Mouse (Mus musculus) regulatory T cell (primary cell): ENCODE results near the gene Unc5cl.

Experiments
- in situ Hi-C: fragments of 300-600 bp; cut with MboI, MseI; formaldehyde crosslinking; loops from one replicate; pipeline ENCODE4 v1.15.1; 2025; ENCODE audit warnings: high pct_unique_total_duplicates

Gene Unc5cl

GRCm38 (mm10) chr17:48431054-48431453, 23.6 kb upstream of the Unc5cl start:
- in situ Hi-C loops, result no loop called here

- in situ Hi-C loops, result no loop called here
Observed at GRCm38 (mm10) chr17:48432158-48432980, 22.3 kb upstream of the Unc5cl start, which contains the start of gene Apobec2. Apobec2 (minus strand) TSS chr17:48432930.

GRCm38 (mm10) chr17:48433006-48433655, 21.6 kb upstream of the Unc5cl start:
- in situ Hi-C loops, result no loop called here

- in situ Hi-C loops, result no loop called here
Observed at GRCm38 (mm10) chr17:48433689-48434330, 20.9 kb upstream of the Unc5cl start.

- in situ Hi-C loops, result no loop called here
Observed at GRCm38 (mm10) chr17:48434479-48434878, 20.2 kb upstream of the Unc5cl start.

GRCm38 (mm10) chr17:48436487-48436886, 18.2 kb upstream of the Unc5cl start:
- in situ Hi-C loops, result no loop called here

- in situ Hi-C loops, result no loop called here
Observed at GRCm38 (mm10) chr17:48437421-48437911, 17.2 kb upstream of the Unc5cl start.

DNA sequence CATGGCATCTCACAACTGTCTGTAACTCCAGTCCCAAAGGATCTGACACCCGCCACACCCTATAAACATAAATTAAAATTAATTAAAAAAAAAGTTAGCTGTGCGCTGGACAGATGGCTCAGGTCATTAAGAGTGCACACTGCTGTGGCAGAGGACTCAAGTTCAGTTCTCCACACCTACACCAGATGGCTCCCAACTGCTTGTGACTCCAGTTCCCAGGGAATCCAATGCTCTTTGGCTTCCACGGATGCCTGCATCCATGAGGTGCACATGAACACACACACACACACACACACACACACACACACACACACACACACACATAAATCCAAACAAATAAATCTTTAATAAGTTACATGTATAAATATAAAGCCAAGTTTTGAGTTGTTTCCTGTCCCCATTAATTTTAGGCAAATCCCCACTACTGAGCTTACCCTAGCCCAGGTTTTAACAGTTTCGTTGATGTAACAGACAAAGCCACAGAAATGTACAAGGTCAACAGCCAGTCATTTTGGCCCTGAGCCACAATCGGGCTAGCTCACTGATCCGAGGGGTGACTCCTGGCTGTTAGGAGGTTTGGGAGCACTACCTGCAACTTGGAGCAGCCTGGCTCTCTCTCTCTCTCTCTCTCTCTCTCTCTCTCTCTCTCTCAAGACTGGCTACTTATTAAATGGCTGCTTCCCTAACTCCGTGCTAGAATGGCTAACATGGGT, 11.8 kb upstream of the Unc5cl start:
- in situ Hi-C loops, result no loop called here

- in situ Hi-C loops, result no loop called here
Observed at GRCm38 (mm10) chr17:48443542-48444145, 11.1 kb upstream of the Unc5cl start.

DNA sequence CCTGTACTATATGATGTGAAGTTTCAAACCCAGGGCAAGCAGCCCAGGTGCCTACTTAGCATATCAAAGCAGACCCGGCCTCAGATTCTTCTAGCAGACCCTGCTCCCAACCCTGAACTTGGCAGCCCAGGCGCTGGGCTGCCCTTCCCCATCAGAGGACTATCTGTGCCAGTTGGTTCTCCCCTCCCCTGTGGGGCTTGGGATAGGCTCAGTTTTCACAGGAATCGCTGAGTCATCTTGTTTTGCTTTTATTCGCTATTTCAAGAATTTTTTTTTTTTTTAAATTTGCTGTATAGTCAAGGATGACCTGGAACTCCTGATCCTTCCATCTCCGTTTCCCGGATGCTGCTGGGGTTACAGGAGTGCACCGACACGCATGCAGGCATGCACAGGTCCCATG, 7.0 kb upstream of the Unc5cl start:
- in situ Hi-C loops, result no loop called here

GRCm38 (mm10) chr17:48450666-48451352, 3.9 kb upstream of the Unc5cl start:
- in situ Hi-C loops, result no loop called here

GRCm38 (mm10) chr17:48451353-48451675, 3.4 kb upstream of the Unc5cl start, which contains the start of gene Tspo2:
Tspo2 (minus strand) TSS chr17:48451522.
- in situ Hi-C loops, result no loop called here

DNA sequence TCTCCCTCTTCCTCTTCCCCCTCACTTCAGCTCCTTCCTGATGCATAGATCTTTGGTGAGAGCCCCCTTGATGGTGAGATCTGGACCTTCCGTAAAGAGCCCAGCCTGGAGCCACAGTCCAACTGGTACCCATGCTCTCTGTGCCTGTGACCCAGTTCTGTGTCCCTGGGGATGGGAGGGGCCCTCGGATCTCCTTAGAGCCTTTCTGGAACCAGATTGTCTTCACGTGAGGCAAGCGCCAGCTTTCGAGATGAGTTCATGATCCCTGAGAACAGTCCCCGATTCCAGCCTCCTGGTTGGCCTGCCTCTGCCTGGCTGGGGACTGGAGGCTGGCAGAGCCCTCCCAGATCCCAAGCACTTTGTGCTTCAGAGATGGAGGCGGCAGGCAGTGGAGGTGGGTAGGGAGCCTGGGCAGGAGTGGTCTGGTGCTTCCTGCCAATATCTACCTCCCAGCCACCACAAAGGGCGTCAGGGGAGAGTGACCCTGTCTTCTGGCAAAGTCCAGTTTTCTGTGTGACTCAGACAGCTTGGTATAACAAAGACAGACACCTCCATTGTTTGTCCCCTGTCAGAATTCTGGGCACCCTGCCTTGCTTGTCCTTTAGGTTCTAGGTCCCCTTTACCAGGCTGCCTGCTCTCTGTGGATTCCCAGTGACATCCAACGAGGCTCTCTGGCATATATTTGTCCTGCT, 2.8 kb upstream of the Unc5cl start:
- in situ Hi-C loops, result no loop called here

- in situ Hi-C loops, result no loop called here
Observed at GRCm38 (mm10) chr17:48453489-48453888, 1.2 kb upstream of the Unc5cl start.

DNA sequence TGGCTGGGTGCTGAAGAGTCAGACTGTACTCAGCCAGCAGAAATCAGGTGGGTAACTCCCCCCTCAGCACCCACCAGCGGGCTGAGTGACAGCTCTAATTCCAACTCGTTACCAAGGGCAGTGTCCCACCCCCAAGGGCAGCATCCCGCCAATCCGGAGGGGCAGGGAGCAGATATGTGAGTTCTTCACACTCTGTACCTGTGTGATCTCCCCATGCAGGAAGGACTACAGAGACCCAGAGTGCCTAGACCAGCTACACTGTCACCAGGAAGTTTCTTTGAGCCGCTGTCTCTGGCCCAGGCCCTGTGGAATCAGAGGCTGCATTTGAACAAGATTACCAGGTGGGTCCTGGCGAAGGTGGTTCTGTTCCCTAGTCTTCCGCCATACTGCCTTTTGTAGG, 511 bp upstream of the Unc5cl start:
- in situ Hi-C loops, result no loop called here

- in situ Hi-C loops, result no loop called here
Observed at GRCm38 (mm10) chr17:48455955-48456354, 1.3 kb downstream of the Unc5cl start.

DNA sequence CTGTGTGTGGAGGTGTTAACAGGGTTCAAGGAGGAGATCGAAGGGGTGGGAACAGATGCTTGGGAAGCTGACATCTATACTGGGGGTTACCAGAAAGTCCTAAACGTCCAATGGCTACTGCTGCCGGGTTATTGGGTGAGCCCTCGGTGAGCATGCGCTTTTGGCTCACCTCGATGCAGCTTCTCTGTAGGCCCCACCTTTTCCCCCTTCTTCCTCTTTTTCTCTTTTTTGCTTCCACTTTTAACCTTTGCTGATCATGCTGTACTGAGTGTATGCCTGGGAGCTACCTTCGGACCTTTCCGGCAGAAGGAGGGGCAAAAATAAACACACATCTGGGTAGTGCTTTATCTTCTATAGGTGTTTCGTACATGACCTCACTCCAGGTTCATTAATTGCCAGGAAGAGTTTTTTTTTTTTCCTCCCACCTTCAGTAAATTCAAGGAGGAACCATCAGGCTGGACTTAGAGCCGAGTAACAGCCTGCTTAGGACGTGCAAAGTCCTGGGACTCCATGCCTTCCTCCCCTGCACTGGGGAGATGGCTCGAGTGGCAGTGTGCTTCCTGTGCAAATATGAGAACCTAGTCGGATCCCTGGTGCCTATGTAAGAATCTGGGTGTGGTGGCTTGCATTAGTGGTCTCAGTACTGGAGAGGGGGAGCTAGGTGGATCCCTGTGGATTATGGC, 3.4 kb downstream of the Unc5cl start:
- in situ Hi-C loops, result no loop called here

DNA sequence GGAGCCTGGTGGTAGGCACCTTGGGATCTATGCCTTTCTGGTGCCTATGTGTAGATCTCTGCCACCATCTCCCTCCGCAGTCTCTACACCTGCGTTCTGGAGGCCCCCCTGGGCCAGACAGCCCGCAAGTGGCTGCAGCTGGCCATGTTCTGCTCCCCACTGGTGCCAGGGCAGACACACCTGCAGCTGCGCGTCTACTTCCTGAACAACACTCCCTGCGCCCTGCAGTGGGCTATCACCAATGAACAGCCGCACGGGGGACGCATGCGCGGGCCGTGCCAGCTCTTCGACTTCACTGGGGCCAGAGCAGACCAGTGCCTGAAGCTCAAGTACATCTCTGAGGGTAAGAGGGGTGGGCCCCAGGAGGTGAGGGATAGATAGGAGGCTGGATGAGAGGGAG, 7.4 kb downstream of the Unc5cl start:
- in situ Hi-C loops, result no loop called here

DNA sequence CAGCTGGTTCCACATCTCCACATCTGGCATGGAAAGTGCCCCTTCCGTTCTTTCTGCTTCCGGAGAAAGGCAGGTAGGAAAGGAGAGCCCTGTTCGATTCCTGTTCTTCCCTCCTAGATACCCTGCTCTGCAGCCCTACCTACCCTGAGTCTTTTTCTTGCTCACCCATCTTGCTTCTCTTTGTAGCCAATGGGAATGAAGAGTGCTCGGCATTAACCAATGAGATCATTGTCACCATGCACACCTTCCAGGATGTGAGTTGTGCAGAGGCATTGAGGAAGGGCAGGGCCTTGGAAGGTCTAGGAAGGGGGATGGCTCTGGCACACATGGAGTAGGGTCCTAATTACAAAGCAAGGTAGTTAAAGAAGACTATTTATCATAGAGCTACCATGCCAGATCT, 8.7 kb downstream of the Unc5cl start:
- in situ Hi-C loops, result no loop called here
